Mouse (Mus musculus) lung, postnatal 0 days (tissue): Measurements from ENCODE around the gene Gm28635.

ENCODE experiments used
- CTCF ChIP-seq: IDR thresholded peaks from 2 replicates; pipeline ENCODE4 v1.5.1; 2016; ENCODE audit warnings: antibody characterized with exemption, mild to moderate bottlenecking
- EP300 ChIP-seq: IDR thresholded peaks from 2 replicates; pipeline ENCODE4 v1.6.1; 2016; ENCODE audit warnings: antibody characterized with exemption, mild to moderate bottlenecking, control low read depth

DNA sequence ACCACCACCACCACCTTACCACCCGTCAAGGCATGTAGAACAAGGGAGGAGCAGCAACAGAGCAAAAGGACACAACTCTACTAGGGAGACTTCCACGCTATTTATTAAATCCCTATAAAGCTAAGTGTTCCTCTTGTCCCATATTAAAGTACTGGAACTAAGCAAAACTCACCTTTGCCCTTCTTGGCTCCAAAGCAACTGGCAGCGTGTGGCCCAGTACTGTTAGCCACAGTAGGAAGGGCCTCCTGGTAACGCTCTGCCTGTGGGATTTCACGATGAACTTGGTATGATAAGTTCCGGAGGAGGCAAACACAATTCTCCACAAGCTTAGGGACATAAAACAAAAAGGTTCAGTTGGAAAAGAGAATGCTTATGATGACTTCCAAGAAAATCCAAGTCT is 65.1 kb downstream of the Gm28635 start:
- TF ChIP-seq EP300 (no peak), CTCF (no peak)
